Mouse (Mus musculus): ENCODE data around the gene Ssna1.
A peak's percentile ranks its signal among the peaks of the same experiment; 100 is the strongest.

The Ssna1 gene

DNA sequence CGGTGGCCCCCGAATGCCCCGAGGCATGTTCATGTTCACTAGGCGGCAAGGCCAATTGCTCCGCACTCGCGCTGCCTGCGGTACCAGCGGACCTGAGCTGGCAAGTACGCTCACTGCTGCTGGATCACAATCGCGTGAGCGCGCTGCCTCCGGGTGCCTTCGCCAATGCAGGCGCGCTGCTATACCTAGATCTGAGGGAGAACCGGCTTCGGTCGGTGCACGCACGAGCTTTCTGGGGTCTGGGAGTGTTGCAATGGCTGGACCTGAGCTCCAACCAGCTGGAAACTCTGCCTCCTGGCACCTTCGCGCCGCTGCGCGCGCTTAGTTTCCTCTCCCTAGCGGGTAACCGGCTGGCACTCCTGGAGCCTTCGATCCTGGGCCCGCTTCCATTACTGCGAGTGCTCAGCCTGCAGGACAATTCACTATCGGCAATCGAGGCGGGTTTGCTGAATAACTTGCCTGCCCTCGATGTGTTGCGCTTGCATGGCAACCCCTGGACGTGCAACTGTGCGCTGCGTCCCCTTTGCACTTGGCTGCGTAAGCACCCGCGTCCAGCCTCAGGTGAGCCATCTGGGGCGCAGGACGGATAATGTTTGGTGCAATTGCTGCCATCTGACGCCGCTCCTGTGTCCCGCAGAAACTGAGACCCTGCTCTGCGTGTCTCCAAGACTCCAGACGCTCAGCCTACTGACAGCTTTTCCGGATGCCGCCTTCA is 18.0 kb upstream of the Ssna1 start:
- peak; percentile 53 for DNase-seq (ENCODE audit: low read depth, low spot score)

- DNase-seq (ENCODE audit: low read depth, low spot score): no peak
Measured at GRCm38 (mm10) chr2:25289651-25290050, 17.4 kb upstream of the Ssna1 start, which contains the start of gene Lrrc26. TSS of gene Lrrc26 (plus strand) at chr2:25289915.

DNA sequence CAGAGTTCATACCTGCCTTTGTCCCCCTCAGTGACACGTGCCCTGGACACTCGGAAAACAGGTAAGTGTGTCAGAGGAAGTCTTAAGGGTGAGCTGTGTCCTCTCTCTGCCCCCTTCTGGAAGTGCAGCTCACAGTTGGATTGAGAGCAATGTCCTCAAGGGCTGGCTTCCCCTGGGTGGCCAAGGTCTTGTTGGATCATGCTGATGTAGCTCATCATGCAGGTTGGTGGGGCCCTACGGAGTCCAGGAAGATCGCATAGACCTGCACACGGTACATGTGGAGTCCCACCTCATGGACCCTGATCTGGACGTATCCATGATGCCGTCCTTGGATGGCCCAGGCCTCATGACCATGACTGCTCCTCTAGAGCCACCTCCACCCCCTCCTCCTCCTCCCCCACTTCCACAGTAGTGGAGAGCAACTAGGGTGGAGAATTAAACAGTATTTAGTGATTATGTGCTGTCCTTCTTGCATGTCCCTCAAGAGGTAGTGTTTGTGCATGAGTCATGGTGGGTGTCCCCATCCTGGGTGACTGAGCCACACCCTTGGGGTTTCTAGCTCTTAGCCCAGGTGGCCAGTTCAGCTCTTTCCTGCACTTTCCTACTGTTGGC is 16.6 kb upstream of the Ssna1 start:
- no peak for DNase-seq (ENCODE audit: low read depth, low spot score)

GRCm38 (mm10) chr2:25287927-25288649 is 15.8 kb upstream of the Ssna1 start, which contains the start of gene Tmem210:
TSS of gene Tmem210 (plus strand) at chr2:25288145.
- DNase-seq (ENCODE audit: low read depth, low spot score): no peak

GRCm38 (mm10) chr2:25286837-25287636 is 14.8 kb upstream of the Ssna1 start:
- DNase-seq (ENCODE audit: low read depth, low spot score): no peak

DNA sequence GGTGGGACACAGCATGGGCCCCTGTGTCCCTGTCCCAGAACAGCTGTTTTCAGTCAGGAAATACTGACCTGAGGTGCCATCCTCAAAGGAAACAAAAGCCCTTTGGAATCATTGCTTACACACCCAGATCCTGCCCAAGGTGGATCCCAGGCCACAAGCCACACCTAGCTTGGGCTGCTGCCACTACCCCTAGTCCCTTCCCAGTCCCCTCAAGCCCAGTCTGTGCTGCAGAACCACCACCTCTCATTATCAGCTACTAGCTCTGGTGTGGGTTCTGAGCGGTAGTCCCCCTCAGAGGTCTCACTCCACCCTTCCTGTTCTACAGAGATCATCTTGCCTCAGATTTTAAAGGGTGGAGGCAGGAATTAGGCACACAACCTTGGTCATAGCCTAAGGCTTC is 14.1 kb upstream of the Ssna1 start:
- no peak for DNase-seq (ENCODE audit: low read depth, low spot score)

- no peak for DNase-seq (ENCODE audit: low read depth, low spot score)
Measured at GRCm38 (mm10) chr2:25285551-25285950, 13.3 kb upstream of the Ssna1 start.

- DNase-seq (ENCODE audit: low read depth, low spot score): peak; percentile 93
Measured at GRCm38 (mm10) chr2:25278928-25279882, 7.0 kb upstream of the Ssna1 start.

DNA sequence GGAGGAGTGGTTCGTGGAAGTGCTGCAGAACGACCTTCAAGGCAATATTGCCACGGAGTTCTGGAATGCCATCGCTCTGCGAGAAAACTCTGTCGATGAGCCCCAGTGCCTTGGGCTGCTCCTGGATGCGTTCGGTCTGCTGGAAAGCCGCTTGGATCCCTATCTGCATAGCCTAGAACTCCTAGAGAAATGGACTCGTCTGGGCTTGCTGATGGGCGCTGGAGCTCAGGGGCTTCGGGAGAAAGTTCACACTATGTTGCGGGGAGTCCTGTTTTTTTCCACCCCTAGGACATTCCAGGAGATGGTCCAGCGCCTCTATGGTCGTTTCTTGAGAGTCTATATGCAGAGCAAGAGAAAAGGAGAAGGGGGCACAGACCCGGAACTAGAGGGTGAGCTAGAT is 772 bp upstream of the Ssna1 start:
- no peak for DNase-seq (ENCODE audit: low read depth, low spot score)

GRCm38 (mm10) chr2:25272515-25272914 is 277 bp upstream of the Ssna1 start:
- no peak for DNase-seq (ENCODE audit: low read depth, low spot score)

- DNase-seq (ENCODE audit: low read depth, low spot score): no peak
Measured at GRCm38 (mm10) chr2:25267746-25268309, 4.4 kb downstream of the Ssna1 start.

DNA sequence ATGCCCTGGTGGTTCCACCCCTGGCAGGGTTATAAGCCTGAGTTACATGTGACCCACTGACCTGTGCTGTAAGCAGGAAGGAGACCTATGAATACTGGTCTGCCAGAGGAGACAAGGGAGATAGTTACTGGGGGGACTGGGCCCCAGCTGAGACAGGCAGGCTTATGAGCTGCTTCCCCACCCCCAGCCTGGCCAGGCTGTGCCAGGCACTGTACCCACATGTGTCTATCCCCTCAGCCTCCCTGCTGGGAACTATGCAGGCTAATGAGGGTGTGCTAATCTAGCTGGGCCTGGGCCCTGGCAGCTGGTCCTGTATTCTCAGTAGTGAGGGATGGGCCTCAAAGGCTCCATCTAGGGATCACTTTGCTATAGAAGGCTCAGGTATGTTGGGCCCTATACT is 5.0 kb downstream of the Ssna1 start:
- no peak for DNase-seq (ENCODE audit: low read depth, low spot score)

DNA sequence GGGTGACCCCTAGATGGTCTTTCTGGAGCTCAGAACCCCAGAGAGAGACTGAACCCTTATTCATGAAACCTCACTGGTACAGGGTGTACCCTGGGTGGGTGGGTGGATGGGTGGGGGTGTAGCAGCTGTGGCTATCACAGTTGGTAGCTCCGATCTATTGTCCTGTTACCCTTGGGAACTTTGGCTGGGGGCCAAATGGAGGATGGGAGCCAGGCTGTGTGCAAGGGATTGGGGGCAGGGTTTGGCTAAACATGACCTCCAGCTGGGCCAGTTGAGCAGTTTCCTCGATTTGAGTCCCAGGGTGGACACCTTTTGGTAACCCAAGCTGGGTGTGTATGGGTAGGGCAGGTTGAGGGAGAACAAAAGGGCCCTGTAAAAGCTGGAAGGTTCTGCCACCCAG is 5.5 kb downstream of the Ssna1 start:
- DNase-seq (ENCODE audit: low read depth, low spot score): no peak

DNA sequence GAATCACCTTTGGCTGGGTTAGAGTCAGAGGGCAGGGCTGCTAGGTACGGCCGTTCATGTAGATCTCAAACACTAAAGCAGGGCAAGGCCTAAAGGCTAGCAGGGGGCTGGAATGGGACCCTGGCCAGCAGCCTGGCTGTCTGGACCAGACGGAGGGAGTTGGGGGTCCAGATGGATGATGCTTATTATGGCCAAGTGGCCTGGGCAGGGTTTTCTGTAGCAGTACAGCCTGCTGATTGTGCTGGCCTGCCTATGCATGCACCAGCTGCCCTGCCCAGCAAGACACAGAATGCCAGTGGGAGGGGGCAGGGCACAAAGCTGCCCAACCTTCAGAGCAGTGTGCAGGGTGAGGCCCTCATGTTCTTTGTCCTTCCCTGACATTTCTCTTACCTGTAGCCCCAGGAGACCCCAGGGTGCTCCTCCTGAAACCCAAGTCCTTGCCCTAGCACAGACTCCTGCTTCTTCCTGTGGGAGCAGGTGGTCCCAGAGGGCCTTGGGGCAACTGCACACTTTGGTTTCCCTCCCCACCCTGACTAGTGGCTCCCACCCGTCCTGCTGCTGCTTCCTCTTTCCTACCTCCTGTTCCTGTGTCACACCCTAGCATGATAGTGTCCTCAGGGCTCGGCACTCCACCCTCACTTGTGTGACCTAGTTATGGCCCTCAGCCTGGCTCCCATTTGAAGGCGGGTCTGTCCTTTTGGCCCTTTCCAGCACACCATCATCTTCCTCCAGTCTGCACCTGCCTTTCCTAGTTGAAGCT is 6.2 kb downstream of the Ssna1 start:
- no peak for DNase-seq (ENCODE audit: low read depth, low spot score)

GRCm38 (mm10) chr2:25264851-25265250 is 7.4 kb downstream of the Ssna1 start:
- DNase-seq (ENCODE audit: low read depth, low spot score): no peak

DNA sequence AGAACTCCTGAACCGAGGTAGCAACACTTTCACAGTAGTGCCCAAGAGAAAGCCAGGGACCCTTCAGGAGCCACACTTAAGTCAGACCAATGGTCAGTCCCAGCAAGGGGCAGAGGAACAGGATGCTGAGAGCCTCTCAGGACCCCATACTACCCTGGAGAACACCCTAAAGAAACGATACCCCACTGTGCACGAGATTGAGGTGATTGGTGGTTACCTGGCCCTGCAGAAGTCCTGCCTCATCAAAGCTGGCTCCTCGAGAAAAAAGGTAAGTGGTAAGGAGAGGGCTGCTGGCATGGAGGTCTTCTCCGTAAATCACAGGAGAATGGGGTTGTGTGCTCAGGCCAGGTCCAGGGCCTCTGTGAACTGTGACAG is 8.0 kb downstream of the Ssna1 start:
- DNase-seq (ENCODE audit: low read depth, low spot score): no peak

DNA sequence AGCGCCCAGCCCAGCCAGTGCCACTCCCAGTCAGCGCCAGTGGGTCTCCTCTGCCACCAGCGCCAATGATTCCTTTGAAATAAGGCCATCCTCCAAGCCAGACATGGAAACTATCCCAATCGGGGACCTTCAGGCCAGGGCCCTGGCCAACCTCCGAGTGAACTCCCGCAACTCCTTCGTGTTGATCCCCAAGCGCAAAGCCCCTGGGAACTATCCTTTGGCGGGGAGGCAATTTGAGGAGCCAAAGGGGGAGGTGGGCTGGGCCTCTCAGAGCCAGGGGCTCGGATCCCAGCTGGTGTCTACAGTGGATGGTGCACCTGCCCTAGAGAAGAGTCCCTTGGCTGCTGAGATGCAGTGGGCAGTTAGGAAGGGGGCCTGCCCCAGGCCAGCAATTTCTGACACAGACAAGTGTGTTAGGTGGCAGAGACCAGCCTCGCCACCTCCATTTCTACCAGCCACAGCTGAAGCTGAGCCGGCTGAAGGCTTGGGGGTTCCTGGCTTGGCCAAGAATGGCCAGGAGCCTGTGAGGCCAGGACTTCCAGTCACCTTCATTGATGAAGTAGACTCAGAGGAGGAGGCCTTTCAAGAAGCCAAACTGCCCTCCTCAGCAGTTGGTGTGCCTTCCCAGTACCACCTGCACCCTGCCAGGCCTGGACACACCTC is 8.5 kb downstream of the Ssna1 start:
- no peak for DNase-seq (ENCODE audit: low read depth, low spot score)

- DNase-seq (ENCODE audit: low read depth, low spot score): no peak
Measured at GRCm38 (mm10) chr2:25262795-25263622, 9.2 kb downstream of the Ssna1 start.
